Mouse (Mus musculus): ENCODE data around the gene Lrrc20. TPM values are rescaled to one million over a fixed set of nuclear protein-coding genes. Genes with fewer than 3 reads are reported as not detected.

The Lrrc20 gene
- polyA plus RNA-seq, 1 experiment, result 10.9 TPM

DNA sequence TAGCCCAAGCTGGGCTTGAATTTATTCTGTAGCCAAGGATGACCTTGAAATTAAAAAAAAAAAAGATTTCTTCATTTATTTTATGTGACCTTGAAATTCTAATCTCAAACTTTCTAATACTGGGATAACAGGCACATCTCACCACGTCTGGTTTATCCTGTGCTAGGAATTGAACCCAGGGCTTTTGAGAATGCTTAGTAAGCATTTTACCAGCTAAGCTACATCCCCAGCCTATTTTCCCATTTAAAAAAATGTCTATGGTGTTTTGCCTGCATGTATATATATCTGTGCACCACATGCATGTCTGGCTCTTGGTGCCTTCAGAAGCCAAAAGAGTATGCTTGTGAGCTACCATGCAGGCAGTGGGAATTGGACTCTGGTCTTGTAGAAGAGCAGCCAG lies 4.9 kb downstream of the Lrrc20 start:
- TF ChIP-seq CTCF (IDR thresholded peaks at IDR 0.05; ENCODE audit: borderline replicate concordance, control insufficient read depth, extremely low read depth, insufficient read depth, low read length, poor library complexity), result no peak
- TF ChIP-seq POLR2A (IDR thresholded peaks at IDR 0.05; ENCODE audit: control insufficient read depth, extremely low read depth, insufficient read depth, low read length, poor library complexity), result no peak
- DNase-seq, result no peak
- 82% methylated on average over 1 of the region's 1 CpGs for WGBS
- H3K27ac ChIP-seq (ENCODE audit: control insufficient read depth, insufficient read depth, low read length), result no peak overlapping the region
- H3K4me3 ChIP-seq (ENCODE audit: control insufficient read depth, insufficient read depth, low read length), result no peak overlapping the region
- H3K36me3 ChIP-seq (ENCODE audit: control insufficient read depth, insufficient read depth, low read length), result no peaks in the 10 kb centered on the region
- H3K4me1 ChIP-seq (replicated peaks; ENCODE audit: control insufficient read depth, insufficient read depth, low read length), result peaks cover 6% of the 10 kb centered on the region
- H3K27me3 ChIP-seq (ENCODE audit: control insufficient read depth, insufficient read depth, low read length), result no peaks in the 10 kb centered on the region

DNA sequence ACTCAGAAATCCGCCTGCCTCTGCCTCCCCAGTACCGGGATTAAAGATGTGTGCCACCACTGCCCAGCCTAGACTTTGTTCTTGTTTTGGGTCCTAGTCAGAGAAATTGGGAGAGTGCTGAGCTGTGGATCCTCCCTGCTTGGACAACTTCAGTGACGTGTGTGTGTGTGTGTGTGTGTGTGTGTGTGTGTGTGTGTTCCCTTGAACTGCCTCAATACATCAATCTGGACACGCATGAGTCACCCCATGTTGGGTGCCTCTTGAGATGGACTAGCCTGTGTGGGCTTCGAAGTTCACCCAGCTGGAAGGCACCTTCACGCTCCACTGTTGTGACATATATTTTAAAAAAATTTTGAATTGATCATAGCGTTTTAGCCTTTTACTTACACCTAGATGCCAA lies 7.2 kb downstream of the Lrrc20 start:
- no peaks in the 10 kb centered on the region for H3K36me3 ChIP-seq (ENCODE audit: control insufficient read depth, insufficient read depth, low read length)
- H3K4me1 ChIP-seq (replicated peaks; ENCODE audit: control insufficient read depth, insufficient read depth, low read length), result no peaks in the 10 kb centered on the region
- H3K27ac ChIP-seq (ENCODE audit: control insufficient read depth, insufficient read depth, low read length), result no peak overlapping the region
- TF ChIP-seq CTCF (IDR thresholded peaks at IDR 0.05; ENCODE audit: borderline replicate concordance, control insufficient read depth, extremely low read depth, insufficient read depth, low read length, poor library complexity) (no peak), POLR2A (IDR thresholded peaks at IDR 0.05; ENCODE audit: control insufficient read depth, extremely low read depth, insufficient read depth, low read length, poor library complexity) (no peak)
- H3K4me3 ChIP-seq (ENCODE audit: control insufficient read depth, insufficient read depth, low read length), result no peak overlapping the region
- H3K27me3 ChIP-seq (ENCODE audit: control insufficient read depth, insufficient read depth, low read length), result no peaks in the 10 kb centered on the region
- WGBS, result 94% methylated on average over 7 of the region's 7 CpGs
- no peak for DNase-seq

DNA sequence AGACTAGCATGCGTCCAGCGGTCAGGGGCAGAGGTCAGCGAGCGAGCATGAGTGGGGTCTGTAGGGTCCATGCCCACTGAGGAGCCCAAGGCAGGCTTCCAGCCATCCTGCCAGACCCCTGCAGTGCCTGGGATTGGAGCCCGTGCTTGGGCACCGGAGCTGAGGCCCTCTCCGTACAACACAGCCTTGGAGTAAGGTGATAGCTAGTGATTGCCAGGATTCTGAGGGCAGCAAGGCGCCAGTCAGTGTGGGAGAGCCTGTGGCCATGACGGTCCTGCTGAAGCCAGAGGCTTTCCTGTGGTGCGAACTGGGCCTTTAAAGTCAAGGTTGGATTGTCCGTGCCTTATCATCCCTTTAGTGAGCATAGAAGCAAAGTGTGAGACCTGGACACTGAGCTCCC lies 9.2 kb downstream of the Lrrc20 start:
- Histone ChIP-seq H3K36me3 (ENCODE audit: control insufficient read depth, insufficient read depth, low read length) (no peaks in the 10 kb centered on the region), H3K4me1 (replicated peaks; ENCODE audit: control insufficient read depth, insufficient read depth, low read length) (no peaks in the 10 kb centered on the region), H3K4me3 (ENCODE audit: control insufficient read depth, insufficient read depth, low read length) (no peak overlapping the region), H3K27ac (ENCODE audit: control insufficient read depth, insufficient read depth, low read length) (no peak overlapping the region), H3K27me3 (ENCODE audit: control insufficient read depth, insufficient read depth, low read length) (no peaks in the 10 kb centered on the region)
- no peak for DNase-seq
- TF ChIP-seq POLR2A (IDR thresholded peaks at IDR 0.05; ENCODE audit: control insufficient read depth, extremely low read depth, insufficient read depth, low read length, poor library complexity), result no peak
- no peak for TF ChIP-seq CTCF (IDR thresholded peaks at IDR 0.05; ENCODE audit: borderline replicate concordance, control insufficient read depth, extremely low read depth, insufficient read depth, low read length, poor library complexity)
- WGBS, result 95% methylated on average over 11 of the region's 11 CpGs

DNA sequence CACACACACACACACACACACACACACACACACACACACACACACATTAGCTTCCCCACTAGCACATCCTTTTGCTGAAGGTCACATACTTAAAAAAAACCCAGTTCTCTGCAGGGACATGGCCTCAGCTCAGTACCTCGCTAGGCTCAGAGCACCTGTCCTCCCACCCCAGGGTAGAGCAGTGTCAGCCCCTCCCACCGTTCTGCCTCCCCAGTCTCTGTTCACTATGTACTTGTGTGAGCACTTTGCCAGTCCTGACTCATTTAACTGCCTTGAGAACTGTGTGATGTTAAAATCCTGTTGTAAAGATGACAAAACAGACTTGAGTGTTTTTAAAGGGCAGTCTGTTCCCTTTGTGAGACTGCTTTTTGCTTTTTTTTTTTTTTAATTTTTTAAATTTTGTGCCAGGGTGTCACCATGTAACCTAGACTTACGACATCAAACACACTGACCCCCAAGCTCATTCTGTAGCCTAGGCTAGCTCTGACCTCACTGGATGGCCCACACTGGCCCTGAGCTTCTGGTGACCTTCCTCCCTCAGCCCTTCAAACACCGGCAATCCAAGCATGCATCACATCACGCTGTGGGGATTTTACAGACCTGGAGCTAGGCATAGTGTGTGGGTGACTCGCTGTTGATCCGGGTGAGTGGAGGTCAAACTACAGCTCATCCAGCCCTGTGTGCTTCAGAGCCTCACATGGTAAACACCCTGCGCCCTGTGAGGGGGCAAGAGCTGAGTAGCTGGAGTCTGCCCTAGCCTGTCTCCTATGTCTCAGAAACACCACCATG lies 11.1 kb downstream of the Lrrc20 start:
- no peaks in the 10 kb centered on the region for H3K36me3 ChIP-seq (ENCODE audit: control insufficient read depth, insufficient read depth, low read length)
- 91% methylated on average over 8 of the region's 8 CpGs for WGBS
- no peak overlapping the region for H3K4me3 ChIP-seq (ENCODE audit: control insufficient read depth, insufficient read depth, low read length)
- no peak for TF ChIP-seq POLR2A (IDR thresholded peaks at IDR 0.05; ENCODE audit: control insufficient read depth, extremely low read depth, insufficient read depth, low read length, poor library complexity)
- TF ChIP-seq CTCF (IDR thresholded peaks at IDR 0.05; ENCODE audit: borderline replicate concordance, control insufficient read depth, extremely low read depth, insufficient read depth, low read length, poor library complexity), result no peak
- no peak for DNase-seq
- no peak overlapping the region for H3K27ac ChIP-seq (ENCODE audit: control insufficient read depth, insufficient read depth, low read length)
- H3K4me1 ChIP-seq (replicated peaks; ENCODE audit: control insufficient read depth, insufficient read depth, low read length), result no peaks in the 10 kb centered on the region
- H3K27me3 ChIP-seq (ENCODE audit: control insufficient read depth, insufficient read depth, low read length), result no peaks in the 10 kb centered on the region

DNA sequence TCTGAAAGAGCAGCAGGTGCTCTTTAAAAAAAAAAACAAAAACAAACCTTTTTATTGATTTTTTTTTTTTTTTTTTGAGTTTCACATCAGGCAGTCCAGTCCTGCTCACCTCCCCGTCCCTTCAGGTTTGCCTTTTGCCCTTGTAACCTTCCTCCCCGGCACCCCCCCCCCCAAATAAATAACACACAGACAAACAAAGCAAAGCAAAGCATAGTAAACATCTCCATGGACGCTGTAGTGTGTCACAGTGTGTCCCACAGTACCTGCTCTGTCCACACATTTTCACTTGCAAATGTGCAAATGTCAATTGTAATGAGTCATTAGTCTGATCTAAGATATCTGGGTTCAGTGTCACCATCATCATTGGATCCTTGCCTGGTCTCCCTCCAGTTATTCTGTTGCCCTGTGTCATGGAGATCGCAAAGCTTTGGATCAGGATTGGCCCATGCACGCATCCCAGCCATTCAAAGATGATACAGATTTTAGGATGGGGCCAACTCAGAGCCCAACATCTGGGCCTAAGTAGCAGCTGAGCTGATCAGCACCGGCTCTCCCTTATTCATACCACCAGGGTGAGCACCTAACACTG lies 13.0 kb downstream of the Lrrc20 start:
- 91% methylated on average over 6 of the region's 6 CpGs for WGBS
- Histone ChIP-seq H3K4me1 (replicated peaks; ENCODE audit: control insufficient read depth, insufficient read depth, low read length) (no peaks in the 10 kb centered on the region), H3K4me3 (ENCODE audit: control insufficient read depth, insufficient read depth, low read length) (no peak overlapping the region), H3K36me3 (ENCODE audit: control insufficient read depth, insufficient read depth, low read length) (no peaks in the 10 kb centered on the region), H3K27ac (ENCODE audit: control insufficient read depth, insufficient read depth, low read length) (no peak overlapping the region), H3K27me3 (ENCODE audit: control insufficient read depth, insufficient read depth, low read length) (no peaks in the 10 kb centered on the region)
- TF ChIP-seq POLR2A (IDR thresholded peaks at IDR 0.05; ENCODE audit: control insufficient read depth, extremely low read depth, insufficient read depth, low read length, poor library complexity) (no peak), CTCF (IDR thresholded peaks at IDR 0.05; ENCODE audit: borderline replicate concordance, control insufficient read depth, extremely low read depth, insufficient read depth, low read length, poor library complexity) (no peak)
- DNase-seq, result no peak

DNA sequence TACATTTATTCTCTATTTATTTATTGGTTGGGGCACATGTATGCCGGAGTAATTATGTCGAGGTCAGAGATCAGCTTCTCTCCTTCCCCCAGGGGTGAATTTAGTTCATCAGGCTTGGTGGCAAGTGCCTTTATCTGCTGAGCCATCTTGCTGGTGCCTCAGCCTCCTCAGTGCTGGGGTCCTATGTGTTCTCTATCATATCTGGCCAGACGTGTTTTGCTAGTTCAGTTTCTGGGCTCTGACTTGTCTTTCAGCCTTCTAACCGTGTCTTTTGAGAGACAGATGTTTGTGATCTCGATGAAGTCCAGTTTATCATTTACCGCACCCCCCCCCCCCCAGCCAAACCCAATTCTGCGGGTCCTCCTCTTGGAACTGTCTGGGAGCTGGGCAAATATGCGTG lies 16.0 kb downstream of the Lrrc20 start:
- no peaks in the 10 kb centered on the region for H3K4me1 ChIP-seq (replicated peaks; ENCODE audit: control insufficient read depth, insufficient read depth, low read length)
- H3K36me3 ChIP-seq (ENCODE audit: control insufficient read depth, insufficient read depth, low read length), result no peaks in the 10 kb centered on the region
- 62% methylated on average over 8 of the region's 8 CpGs for WGBS
- no peak overlapping the region for H3K27ac ChIP-seq (ENCODE audit: control insufficient read depth, insufficient read depth, low read length)
- no peak for DNase-seq
- H3K27me3 ChIP-seq (ENCODE audit: control insufficient read depth, insufficient read depth, low read length), result no peaks in the 10 kb centered on the region
- H3K4me3 ChIP-seq (ENCODE audit: control insufficient read depth, insufficient read depth, low read length), result no peak overlapping the region
- TF ChIP-seq CTCF (IDR thresholded peaks at IDR 0.05; ENCODE audit: borderline replicate concordance, control insufficient read depth, extremely low read depth, insufficient read depth, low read length, poor library complexity) (no peak), POLR2A (IDR thresholded peaks at IDR 0.05; ENCODE audit: control insufficient read depth, extremely low read depth, insufficient read depth, low read length, poor library complexity) (no peak)
